Mouse (Mus musculus) hindbrain, embryonic 13.5 days (tissue): Measurements from ENCODE around the gene Trem1. TPM values are rescaled to one million over a fixed set of nuclear protein-coding genes. Genes with fewer than 3 reads are reported as not detected.

Source experiments
- ATAC-seq: fragments of 200-750 bp; cut with Nextera tagmentation; 2 replicates; pipeline ENCODE4 v1.8.0; 2017; ENCODE audit warnings: moderate TSS enrichment; ENCODE audit not compliant: low FRiP score
- H3K27ac ChIP-seq: fragments of 300-500 bp; sonication (generic); 2 replicates; pipeline ENCODE4 v1.5.1; 2015; ENCODE audit warnings: inconsistent platforms, mild to moderate bottlenecking, moderate library complexity
- H3K27me3 ChIP-seq: fragments of 300-500 bp; sonication (generic); 2 replicates; pipeline ENCODE4 v1.6.1; 2015; ENCODE audit warnings: mild to moderate bottlenecking, inconsistent platforms
- H3K36me3 ChIP-seq: fragments of 300-500 bp; sonication (generic); 2 replicates; pipeline ENCODE4 v1.6.1; 2015; ENCODE audit warnings: mild to moderate bottlenecking, inconsistent platforms
- H3K4me1 ChIP-seq: fragments of 300-500 bp; sonication (generic); replicated peaks from 2 replicates; pipeline ENCODE4 v1.6.1; 2015; ENCODE audit warnings: inconsistent platforms
- H3K4me2 ChIP-seq: fragments of 300-500 bp; sonication (generic); 2 replicates; pipeline ENCODE4 v1.6.1; 2015; ENCODE audit warnings: inconsistent platforms, mild to moderate bottlenecking, moderate library complexity
- H3K4me3 ChIP-seq: fragments of 300-500 bp; sonication (generic); 2 replicates; pipeline ENCODE4 v1.5.1; 2015; ENCODE audit warnings: mild to moderate bottlenecking, inconsistent platforms
- H3K9ac ChIP-seq: fragments of 300-500 bp; sonication (generic); 2 replicates; pipeline ENCODE4 v1.6.1; 2015; ENCODE audit warnings: mild to moderate bottlenecking, inconsistent platforms
- H3K9me3 ChIP-seq: fragments of 300-500 bp; sonication (generic); 2 replicates; pipeline ENCODE4 v1.6.1; 2016; ENCODE audit warnings: inconsistent platforms
- WGBS: fragments of 180-500 bp; shearing (Covaris S2); methylation state at CpG from one replicate; pipeline ENCODE4 v1.1.7; 2015; 5-methylcytosine and 5-hydroxymethylcytosine counted together
- polyA plus RNA-seq: library from polyadenylated mRNA; unstranded; fragments of >200 nt; fragmentation: Nextera tagmentation; extraction: Ambion mirVana; gene quantifications from 2 replicates; pipeline ENCODE4 v1.2.1, GENCODE M21; 2015

Trem1 gene
- polyA plus RNA-seq, 1 experiment from 2014 or later = not detected

DNA sequence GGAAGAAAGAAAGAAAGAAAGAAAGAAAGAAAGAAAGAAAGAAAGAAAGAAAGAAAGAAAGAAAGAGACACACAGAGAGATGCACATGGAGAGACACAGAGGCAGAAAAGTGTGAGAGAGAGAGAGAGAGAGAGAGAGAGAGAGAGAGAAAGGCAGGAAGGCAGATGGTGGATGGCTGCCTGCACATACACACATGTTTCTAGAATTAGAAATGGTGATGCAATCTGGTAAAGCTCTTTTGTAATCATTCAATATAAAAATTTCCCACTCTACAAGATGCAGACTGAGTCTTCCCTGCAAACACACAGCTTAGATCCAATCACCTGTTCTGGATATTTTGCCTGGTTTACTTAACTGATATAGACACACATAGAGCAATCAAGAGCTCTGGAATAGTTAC, 16.5 kb downstream of the Trem1 start:
- Histone ChIP-seq H3K9me3 (peaks cover 4% of the 10 kb centered on the region; the same call in 1 of the 2 replicates), H3K4me3 (no peak overlapping the region), H3K4me2 (no peak overlapping the region), H3K27me3 (no peaks in the 10 kb centered on the region), H3K4me1 (no peaks in the 10 kb centered on the region), H3K9ac (no peak overlapping the region), H3K36me3 (no peaks in the 10 kb centered on the region), H3K27ac (no peak overlapping the region)
- ATAC-seq = no peak

DNA sequence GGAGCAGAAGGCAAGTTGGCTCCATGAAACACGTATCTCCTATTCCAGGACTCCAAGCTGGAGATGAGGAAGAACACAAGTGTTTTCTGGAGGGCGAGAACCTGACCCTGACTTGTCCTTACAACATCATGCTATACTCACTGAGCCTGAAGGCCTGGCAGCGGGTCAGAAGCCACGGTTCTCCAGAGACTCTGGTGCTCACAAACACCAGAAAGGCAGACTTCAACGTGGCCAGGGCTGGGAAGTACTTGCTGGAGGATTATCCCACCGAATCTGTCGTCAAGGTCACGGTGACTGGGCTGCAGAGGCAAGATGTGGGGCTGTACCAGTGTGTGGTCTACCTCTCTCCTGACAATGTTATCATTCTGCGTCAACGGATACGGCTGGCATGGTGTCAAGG, 16.9 kb downstream of the Trem1 start:
- H3K9ac ChIP-seq = no peak overlapping the region
- no peak overlapping the region for H3K4me3 ChIP-seq
- H3K36me3 ChIP-seq = no peaks in the 10 kb centered on the region
- H3K27ac ChIP-seq = no peak overlapping the region
- no peaks in the 10 kb centered on the region for H3K27me3 ChIP-seq
- 87% methylated on average over 11 of the region's 11 CpGs for WGBS
- H3K4me1 ChIP-seq = no peaks in the 10 kb centered on the region
- no peak for ATAC-seq
- peaks cover 4% of the 10 kb centered on the region; the same call in 1 of the 2 replicates for H3K9me3 ChIP-seq
- no peak overlapping the region for H3K4me2 ChIP-seq

DNA sequence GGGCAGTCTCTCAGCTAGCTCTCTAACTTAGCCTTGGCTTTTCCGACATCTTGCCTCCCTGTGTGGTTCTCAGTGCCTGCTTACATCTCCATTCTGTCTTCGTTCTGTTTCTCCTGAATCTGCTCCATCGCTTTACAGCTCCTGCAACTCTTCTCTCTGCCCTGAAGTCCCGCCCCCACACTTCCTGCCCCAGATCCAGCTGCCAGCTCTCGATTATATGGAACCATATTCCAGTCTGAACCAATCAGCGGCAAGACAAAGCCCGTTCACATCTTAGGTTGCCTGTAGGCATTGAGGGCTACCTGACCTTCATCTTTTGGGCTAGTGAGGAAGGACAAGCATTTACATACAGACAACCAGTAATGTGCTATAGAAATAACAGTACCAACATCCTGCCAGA, 18.1 kb downstream of the Trem1 start:
- no peaks in the 10 kb centered on the region for H3K36me3 ChIP-seq
- no peaks in the 10 kb centered on the region for H3K27me3 ChIP-seq
- no peaks in the 10 kb centered on the region for H3K4me1 ChIP-seq
- no peak overlapping the region for H3K4me3 ChIP-seq
- H3K9me3 ChIP-seq = peaks cover 4% of the 10 kb centered on the region; the same call in 1 of the 2 replicates
- ATAC-seq = no peak
- H3K4me2 ChIP-seq = no peak overlapping the region
- no peak overlapping the region for H3K9ac ChIP-seq
- no peak overlapping the region for H3K27ac ChIP-seq
- WGBS = 95% methylated on average over 7 of the region's 7 CpGs

DNA sequence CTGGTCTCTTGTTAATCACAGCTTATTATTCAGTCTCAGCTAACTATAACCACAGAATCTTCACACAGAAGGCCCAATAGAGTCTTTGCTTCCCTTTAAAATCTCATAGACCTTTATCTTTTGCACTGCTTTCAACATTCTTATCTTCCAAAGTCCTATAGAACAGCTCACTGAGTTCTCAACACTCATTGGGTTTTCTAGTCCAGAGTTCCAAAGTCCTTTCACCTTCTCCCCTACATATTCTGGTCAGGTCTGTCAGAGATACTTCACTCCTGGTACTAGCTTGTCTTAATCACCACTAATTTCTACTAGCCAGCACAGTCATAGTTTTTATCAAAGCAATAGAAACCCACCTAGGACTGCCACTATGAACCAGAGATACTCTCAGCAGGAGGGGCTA, 24.0 kb downstream of the Trem1 start:
- Histone ChIP-seq H3K36me3 (no peaks in the 10 kb centered on the region), H3K4me2 (no peak overlapping the region), H3K9ac (no peak overlapping the region), H3K4me3 (no peak overlapping the region), H3K27ac (no peak overlapping the region), H3K9me3 (peaks cover 21% of the 10 kb centered on the region), H3K4me1 (no peaks in the 10 kb centered on the region), H3K27me3 (no peaks in the 10 kb centered on the region)
- ATAC-seq = no peak

DNA sequence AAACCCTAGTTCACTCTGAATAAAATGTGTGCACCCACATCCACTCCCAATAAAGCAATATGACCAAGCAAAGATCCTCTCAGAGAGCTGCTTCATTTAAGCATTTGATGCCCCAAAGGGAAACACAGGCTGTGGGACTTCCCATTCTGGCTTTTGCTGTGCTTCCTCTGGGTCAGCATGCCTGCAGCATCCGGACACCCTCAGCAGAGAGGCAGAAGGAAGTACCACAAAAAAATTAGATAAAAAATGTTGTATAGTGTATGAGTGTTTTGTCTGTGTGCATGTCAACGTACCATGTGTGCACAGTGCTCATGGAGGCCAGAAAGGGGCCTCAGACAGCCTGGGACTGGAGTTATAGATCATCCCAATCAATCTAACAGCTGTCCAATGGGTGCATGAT, 29.3 kb downstream of the Trem1 start:
- Histone ChIP-seq H3K36me3 (no peaks in the 10 kb centered on the region), H3K4me1 (no peaks in the 10 kb centered on the region), H3K27ac (no peak overlapping the region), H3K9ac (no peak overlapping the region), H3K4me3 (no peak overlapping the region), H3K9me3 (peaks cover 21% of the 10 kb centered on the region), H3K27me3 (no peaks in the 10 kb centered on the region), H3K4me2 (no peak overlapping the region)
- 77% methylated on average over 2 of the region's 2 CpGs for WGBS
- ATAC-seq = no peak

DNA sequence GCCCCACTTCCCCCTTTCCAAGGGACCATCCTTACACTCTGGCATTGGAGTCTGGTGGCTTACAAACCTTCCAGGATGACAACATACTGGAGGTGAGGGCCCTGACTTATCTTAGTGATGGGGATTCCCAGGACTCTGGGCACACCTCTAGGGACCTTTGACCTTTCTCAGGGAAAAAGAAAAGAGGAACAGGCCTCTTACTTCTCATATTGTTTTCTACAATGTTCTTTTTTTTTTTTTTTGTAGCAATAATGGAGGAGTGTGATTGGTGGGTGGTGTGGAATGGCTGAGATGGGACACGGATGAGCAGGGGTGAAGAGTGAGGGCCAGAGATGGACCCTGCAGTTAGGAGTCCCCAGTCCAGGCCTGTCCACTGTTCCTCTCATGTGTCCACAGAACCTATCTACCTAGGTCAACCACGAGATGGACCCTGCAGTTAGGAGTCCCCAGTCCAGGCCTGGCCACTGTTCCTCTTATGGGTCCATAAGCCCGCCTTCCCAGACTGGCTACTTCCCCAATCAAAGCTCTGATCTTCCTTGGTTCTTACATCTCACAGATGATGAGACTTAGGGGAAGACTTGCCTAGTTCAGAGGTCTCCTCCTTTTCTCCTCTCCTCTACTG, 31.3 kb downstream of the Trem1 start, which contains the start of gene Treml4:
TSS of gene Treml4 (plus strand) at position 555 of the 622 bp plus-strand sequence.
- Histone ChIP-seq H3K36me3 (no peaks in the 10 kb centered on the region), H3K4me1 (no peaks in the 10 kb centered on the region), H3K9ac (no peak within 1 kb of the TSS), H3K27me3 (no peaks in the 10 kb centered on the region), H3K27ac (no peak within 1 kb of the TSS), H3K4me3 (no peak within 1 kb of the TSS), H3K9me3 (peaks cover 17% of the 10 kb centered on the region), H3K4me2 (no peak within 1 kb of the TSS)
- 84% methylated on average over 3 of the region's 3 CpGs for WGBS
- no peak for ATAC-seq

DNA sequence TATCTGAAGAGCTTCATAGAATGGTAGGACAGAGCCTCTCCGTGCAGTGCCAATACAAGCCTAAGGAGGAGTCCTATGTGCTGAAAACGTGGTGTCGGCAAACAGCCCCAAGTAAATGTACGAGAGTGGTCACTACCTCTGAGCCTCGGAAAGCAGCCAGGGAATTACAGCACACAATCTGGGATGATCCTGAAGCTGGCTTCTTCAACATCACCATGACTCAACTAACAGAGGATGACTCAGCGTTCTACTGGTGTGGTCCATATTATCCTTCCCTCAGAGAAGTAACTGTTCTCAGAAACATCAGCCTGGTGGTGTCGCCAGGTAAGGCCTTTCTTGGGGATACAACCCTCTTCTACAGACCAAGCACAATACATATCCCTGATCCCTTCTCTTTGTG, 32.1 kb downstream of the Trem1 start:
- Histone ChIP-seq H3K4me3 (no peak overlapping the region), H3K9ac (no peak overlapping the region)

DNA sequence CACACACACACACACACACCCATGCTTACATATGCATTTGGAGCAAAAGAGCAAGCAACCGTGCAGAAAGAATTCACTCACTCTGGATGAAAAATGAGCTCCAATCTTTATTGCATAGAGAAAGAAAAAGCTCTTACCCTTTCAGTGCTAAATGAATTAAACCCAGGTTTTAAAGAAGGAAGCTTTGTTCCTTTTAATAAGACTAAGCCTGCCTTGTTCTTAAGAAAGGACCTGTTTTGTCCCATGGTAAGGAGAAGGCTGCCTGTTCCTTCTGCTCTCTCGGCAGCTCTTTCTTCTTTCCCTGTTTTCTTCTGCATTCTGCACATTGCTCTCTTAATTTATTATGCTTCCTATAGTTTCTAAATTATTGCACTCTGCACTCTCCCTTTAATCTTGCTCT, 33.6 kb downstream of the Trem1 start:
- Histone ChIP-seq H3K36me3 (no peaks in the 10 kb centered on the region), H3K9ac (no peak overlapping the region), H3K9me3 (no peaks in the 10 kb centered on the region), H3K4me3 (no peak overlapping the region), H3K27me3 (no peaks in the 10 kb centered on the region), H3K4me1 (no peaks in the 10 kb centered on the region), H3K4me2 (no peak overlapping the region), H3K27ac (no peak overlapping the region)
- no peak for ATAC-seq
- WGBS = 10% methylated on average over 2 of the region's 2 CpGs

More for the DNA sequence above, 32.1 kb downstream of the Trem1 start:
- no peak overlapping the region for H3K27ac ChIP-seq
- no peaks in the 10 kb centered on the region for H3K36me3 ChIP-seq
- no peak overlapping the region for H3K4me2 ChIP-seq
- no peaks in the 10 kb centered on the region for H3K27me3 ChIP-seq
- ATAC-seq = no peak
- no peaks in the 10 kb centered on the region for H3K4me1 ChIP-seq
- H3K9me3 ChIP-seq = peaks cover 9% of the 10 kb centered on the region
- WGBS = 96% methylated on average over 7 of the region's 7 CpGs

DNA sequence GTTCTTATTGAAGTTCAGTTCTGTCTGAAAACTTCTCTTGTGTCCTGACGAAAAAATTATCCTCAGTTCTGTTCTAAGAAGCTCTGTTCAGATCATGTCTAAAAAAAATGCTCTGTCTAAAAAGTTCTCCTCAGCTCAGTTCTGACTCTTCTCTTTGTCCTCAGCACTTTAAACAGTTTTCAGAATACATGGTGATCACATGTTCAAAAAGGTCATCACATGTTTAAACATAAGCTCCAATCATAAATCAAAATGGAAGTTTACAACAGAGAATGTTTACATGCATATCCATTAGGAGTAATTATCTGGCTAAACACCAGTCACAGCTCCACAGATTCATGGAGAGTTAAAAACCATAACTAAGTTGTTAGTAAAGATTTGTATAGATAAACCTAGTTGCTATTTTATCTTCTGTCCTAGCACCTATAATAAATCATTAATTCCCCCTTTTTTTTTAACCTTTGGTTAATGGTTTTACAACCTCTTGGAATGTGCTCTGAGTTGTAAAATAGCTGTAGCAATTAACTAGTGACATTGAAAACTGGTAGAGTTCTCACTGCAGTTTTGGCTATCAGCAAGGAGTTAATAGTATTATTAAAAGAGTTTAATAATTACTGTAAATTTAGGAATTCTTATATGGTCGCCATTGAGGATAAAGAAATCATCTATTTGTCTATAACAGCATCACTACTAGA, 34.2 kb downstream of the Trem1 start:
- H3K27me3 ChIP-seq = no peaks in the 10 kb centered on the region
- no peaks in the 10 kb centered on the region for H3K9me3 ChIP-seq
- H3K27ac ChIP-seq = no peak overlapping the region
- WGBS = 34% methylated on average over 2 of the region's 2 CpGs
- no peak overlapping the region for H3K4me3 ChIP-seq
- H3K36me3 ChIP-seq = no peaks in the 10 kb centered on the region
- no peak for ATAC-seq
- no peaks in the 10 kb centered on the region for H3K4me1 ChIP-seq
- H3K9ac ChIP-seq = no peak overlapping the region
- H3K4me2 ChIP-seq = no peak overlapping the region

DNA sequence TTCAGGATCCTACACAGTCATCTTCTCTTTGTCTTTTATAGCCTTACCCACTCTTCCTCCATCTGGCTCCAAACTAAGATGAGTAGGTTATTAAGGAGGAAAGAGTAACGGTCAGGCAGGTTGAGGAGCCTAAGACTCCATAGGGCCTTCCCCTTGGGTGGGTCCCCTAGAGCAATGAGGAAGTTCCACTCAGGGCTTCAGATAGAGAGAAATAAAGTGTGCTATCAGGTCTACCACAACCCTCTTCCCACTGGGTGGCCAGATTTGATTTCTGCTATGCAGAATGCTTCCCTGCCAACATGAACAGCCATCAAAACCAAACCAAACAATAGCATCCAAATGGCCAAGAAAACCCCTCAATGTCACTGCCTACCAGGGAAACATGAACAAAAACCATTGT, 35.0 kb downstream of the Trem1 start:
- 97% methylated on average over 1 of the region's 1 CpGs for WGBS
- H3K4me3 ChIP-seq = no peak overlapping the region

DNA sequence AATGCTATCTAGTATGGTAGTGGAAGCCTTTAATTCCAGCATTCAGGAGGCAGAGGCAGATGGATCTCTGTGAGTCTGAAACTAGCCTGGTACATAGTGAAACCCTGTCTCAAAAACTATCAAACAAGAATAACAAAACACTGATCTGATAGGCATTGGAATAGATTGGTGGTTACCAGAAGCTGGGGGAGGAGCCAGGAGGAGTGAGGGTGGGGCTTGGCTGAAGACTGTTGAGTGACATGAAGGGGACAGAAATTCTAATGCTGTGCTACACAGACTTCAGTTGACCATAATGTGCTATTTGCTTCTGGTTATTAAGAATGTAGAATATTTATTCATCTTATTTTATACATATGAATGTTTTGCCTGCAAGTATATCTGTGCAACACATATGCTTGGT, 35.7 kb downstream of the Trem1 start:
- H3K4me2 ChIP-seq = no peak overlapping the region
- no peak overlapping the region for H3K27ac ChIP-seq
- H3K9me3 ChIP-seq = no peaks in the 10 kb centered on the region
- ATAC-seq = no peak
- H3K36me3 ChIP-seq = no peaks in the 10 kb centered on the region
- H3K27me3 ChIP-seq = no peaks in the 10 kb centered on the region
- H3K4me1 ChIP-seq = no peaks in the 10 kb centered on the region
- H3K4me3 ChIP-seq = no peak overlapping the region
- H3K9ac ChIP-seq = no peak overlapping the region

More for the DNA sequence above, 35.0 kb downstream of the Trem1 start:
- H3K27me3 ChIP-seq = no peaks in the 10 kb centered on the region
- no peaks in the 10 kb centered on the region for H3K36me3 ChIP-seq
- ATAC-seq = no peak
- no peaks in the 10 kb centered on the region for H3K9me3 ChIP-seq
- H3K4me2 ChIP-seq = no peak overlapping the region
- H3K9ac ChIP-seq = no peak overlapping the region
- no peak overlapping the region for H3K27ac ChIP-seq
- H3K4me1 ChIP-seq = no peaks in the 10 kb centered on the region

DNA sequence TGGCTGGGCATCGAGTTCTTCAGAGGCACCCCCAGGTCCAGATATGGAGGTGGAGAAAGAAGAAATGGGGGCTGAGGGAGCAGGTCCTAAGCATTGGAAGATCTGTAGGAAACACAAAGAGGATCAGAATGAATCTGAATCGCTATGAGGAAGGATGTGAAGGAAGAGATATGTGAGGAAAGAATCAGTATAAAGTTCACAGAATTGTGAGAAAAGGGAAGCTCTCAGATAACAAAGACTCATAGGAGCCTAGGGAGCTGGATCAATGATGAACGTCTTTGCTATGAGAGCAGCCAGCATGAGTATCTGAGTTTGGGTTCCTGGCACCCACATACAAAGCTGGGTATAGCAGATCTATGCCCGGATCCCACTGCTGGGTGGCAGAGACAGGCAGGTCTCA, 37.3 kb downstream of the Trem1 start:
- H3K27ac ChIP-seq = no peak overlapping the region
- no peaks in the 10 kb centered on the region for H3K4me1 ChIP-seq
- WGBS = 81% methylated on average over 4 of the region's 4 CpGs
- no peak overlapping the region for H3K9ac ChIP-seq
- ATAC-seq = no peak
- no peaks in the 10 kb centered on the region for H3K9me3 ChIP-seq
- H3K4me2 ChIP-seq = no peak overlapping the region
- H3K36me3 ChIP-seq = no peaks in the 10 kb centered on the region
- no peaks in the 10 kb centered on the region for H3K27me3 ChIP-seq
- no peak overlapping the region for H3K4me3 ChIP-seq

DNA sequence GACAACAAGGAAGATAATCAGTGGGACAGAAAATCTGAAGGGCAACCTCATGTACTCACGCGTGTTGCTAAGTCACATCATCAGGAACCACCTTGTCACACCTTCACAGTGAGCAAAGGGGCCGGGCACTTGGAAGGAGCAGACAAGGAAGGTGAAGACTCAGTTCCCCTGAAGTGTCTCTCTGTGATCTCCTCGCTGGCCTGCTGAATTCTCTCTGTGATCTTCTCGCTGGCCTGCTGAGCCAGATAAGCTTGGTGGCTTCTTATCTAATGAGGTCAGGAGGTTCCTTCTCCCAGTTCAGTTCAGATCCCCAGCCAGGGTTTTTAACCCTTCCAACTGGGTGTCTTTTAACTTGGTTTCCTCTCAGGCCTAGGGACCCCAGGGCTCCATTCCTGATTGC, 39.6 kb downstream of the Trem1 start:
- ATAC-seq = no peak
- no peaks in the 10 kb centered on the region for H3K27me3 ChIP-seq
- no peaks in the 10 kb centered on the region for H3K36me3 ChIP-seq
- no peak overlapping the region for H3K27ac ChIP-seq
- H3K4me1 ChIP-seq = no peaks in the 10 kb centered on the region
- no peak overlapping the region for H3K4me2 ChIP-seq
- 83% methylated on average over 5 of the region's 5 CpGs for WGBS
- H3K9ac ChIP-seq = no peak overlapping the region
- H3K9me3 ChIP-seq = no peaks in the 10 kb centered on the region
- no peak overlapping the region for H3K4me3 ChIP-seq
